In genomic region chr17:84596015-84596441, GRCm38 (mm10) we compare ENCODE assay signal across 15 mouse cellular contexts. TPM values are rescaled to one million over a fixed set of nuclear protein-coding genes. Genes with fewer than 3 reads are reported as not detected.
DNase-seq lines count a peak whose midpoint lies in the region; ATAC-seq and TF ChIP-seq lines count a peak whose summit lies in the region.
"Had no signal": no experiment of that assay in that cellular context is flagged by ENCODE, and none has a peak within 500 bp of the region (broad histone marks: within the 10 kb centered on the region; RNA-seq: fewer than 3 reads in every experiment).

No protein-coding gene starts in this region.

- TF ChIP-seq POLR2A in limb, embryonic 14.5 days (IDR thresholded peaks at IDR 0.05; ENCODE audit: borderline replicate concordance, extremely low read depth, insufficient read depth, insufficient read length), result no peak

- peaks cover 8% of the 10 kb centered on the region; the same call in 1 of the 2 replicates for H3K4me1 ChIP-seq in neural tube, embryonic 13.5 days (replicated peaks)
- H3K4me1 ChIP-seq in limb, embryonic 14.5 days (ENCODE audit: control insufficient read depth, insufficient read depth, low read length), result peaks cover 28% of the 10 kb centered on the region
- H3K4me1 ChIP-seq: megakaryocyte, embryonic 14.5 days had no signal

- no peaks in the 10 kb centered on the region for H3K9me3 ChIP-seq in neural tube, embryonic 13.5 days
- H3K9me3 ChIP-seq in limb, embryonic 14.5 days (ENCODE audit: control insufficient read depth, low read length), result no peaks in the 10 kb centered on the region
- H3K9me3 ChIP-seq: megakaryocyte, embryonic 14.5 days had no signal

- peak overlapping the region; percentile 28 for H3K27ac ChIP-seq in gastrocnemius, adult 2 months
- no peak overlapping the region for H3K27ac ChIP-seq in neural tube, embryonic 13.5 days (replicated peaks)
- H3K27ac ChIP-seq in limb, embryonic 14.5 days (replicated peaks; ENCODE audit: low read depth, low read length), result peak overlapping the region; percentile 15

- H3K4me3 ChIP-seq in gastrocnemius, adult 2 months, result peak overlapping the region; percentile 13; the same call in 1 of the 2 replicates
- H3K4me3 ChIP-seq in neural tube, embryonic 13.5 days, result no peak overlapping the region
- no peak overlapping the region for H3K4me3 ChIP-seq in limb, embryonic 14.5 days (replicated peaks; ENCODE audit: low read length)
- H3K4me3 ChIP-seq: megakaryocyte, embryonic 14.5 days had no signal

- peak overlapping the region; percentile 29; the same call in 1 of the 2 replicates for H3K4me2 ChIP-seq in neural tube, embryonic 13.5 days
- H3K4me2 ChIP-seq in limb, embryonic 14.5 days (replicated peaks; ENCODE audit: low read depth, low read length, severe bottlenecking), result peak overlapping the region; percentile 14

- intact Hi-C loops in gastrocnemius, adult 2 months (cut with DNase I), result no loop called here
- intact Hi-C loops in gastrocnemius, postnatal 14 days (cut with DNase I; ENCODE audit: low total_unique reads), result no loop called here

- 0 out of 2 replicates have a peak, but pooled peaks cover 4% of the 10 kb centered on the region for H3K36me3 ChIP-seq in neural tube, embryonic 13.5 days
- H3K36me3 ChIP-seq in limb, embryonic 14.5 days (ENCODE audit: control insufficient read depth, insufficient read depth, low read length), result peaks cover 38% of the 10 kb centered on the region

- no peak overlapping the region for H3K9ac ChIP-seq in neural tube, embryonic 13.5 days
- no peak overlapping the region for H3K9ac ChIP-seq in limb, embryonic 14.5 days (ENCODE audit: low read depth, low read length, severe bottlenecking)

- no peaks in the 10 kb centered on the region for H3K27me3 ChIP-seq in neural tube, embryonic 13.5 days
- H3K27me3 ChIP-seq in limb, embryonic 14.5 days (ENCODE audit: control insufficient read depth, insufficient read depth, low read length), result no peaks in the 10 kb centered on the region

- TF ChIP-seq CTCF in gastrocnemius, adult 2 months (IDR thresholded peaks at IDR 0.05), result no peak

- no peak for DNase-seq in gastrocnemius, adult 2 months
- DNase-seq in gastrocnemius, postnatal 14 days, result no peak
- no peak for DNase-seq in neural tube, embryonic 10.5 days (ENCODE audit: extremely low spot score, low spot score)
- peak; percentile 33 for DNase-seq in limb, embryonic 14.5 days (ENCODE audit: low spot score)
- no peak for DNase-seq in urinary bladder, adult 18-20 months (ENCODE audit: low spot score in 2 of 2)
- no peak for DNase-seq in spleen, postnatal 4 days (ENCODE audit: low spot score in 2 of 2)
- DNase-seq: adrenal gland, adult 2 months; cerebellum, adult 11-12 months; heart, postnatal 36 days; kidney, postnatal 25 days; right cerebral cortex, postnatal 4 days had no signal

- WGBS in neural tube, embryonic 13.5 days, result 54% methylated on average over 10 of the region's 10 CpGs
- 25% methylated on average over 10 of the region's 10 CpGs for WGBS in limb, embryonic 14.5 days

- ATAC-seq in neural tube, embryonic 13.5 days (ENCODE audit: low read depth), result no peak
- ATAC-seq in limb, embryonic 14.5 days (ENCODE audit: low FRiP score, low read depth), result peak; percentile 77
- no peak for ATAC-seq in granulocyte monocyte progenitor cell, adult 5-6 weeks (replicated peaks; ENCODE audit: poor library complexity, severe bottlenecking)

RNA-seq across cellular contexts. Expression of gene Dync2li1, which starts 30.3 kb away (rescaled TPM):
- total RNA-seq in gastrocnemius, adult 2 months (2021), result 1 to 10 TPM; 3.2 to 3.6 TPM
- 1 to 10 TPM; 3.1 to 3.5 TPM for total RNA-seq in gastrocnemius, postnatal 14 days (2021)
- polyA plus RNA-seq in neural tube, embryonic 13.5 days (2015; fragmentation: Nextera tagmentation; extraction: Ambion mirVana), result 30.6 and 31.2 TPM in 2 replicates
- polyA plus RNA-seq in limb, embryonic 14.5 days (2012; rRNA removed), result 17.2 and 21.0 TPM in 2 replicates
- polyA plus RNA-seq in limb, embryonic 14.5 days (2014; fragmentation: Nextera tagmentation; extraction: Ambion mirVana), result 29.9 and 33.0 TPM in 2 replicates
- total RNA-seq in granulocyte monocyte progenitor cell, adult 5-6 weeks (2014; fragmentation: Nextera tagmentation), result 4.8 and 6.4 TPM in 2 replicates
- total RNA-seq in granulocyte monocyte progenitor cell, adult 5-6 weeks (2017), result 2.3 and 4.2 TPM in 2 replicates
- total RNA-seq: MEL had no signal
